Mouse (Mus musculus): ENCODE data around the gene Peg12. TPM values are rescaled to one million over a fixed set of nuclear protein-coding genes. Genes with fewer than 3 reads are reported as not detected.

The Peg12 gene
- not detected for polyA plus RNA-seq (2017; shearing (Covaris generic))

GRCm38 (mm10) chr7:62463878-62464755 lies at the start of gene Peg12:
Gene Peg12, minus strand, starts transcription at chr7:62464510.

GRCm38 (mm10) chr7:62419493-62420360 lies 44.6 kb downstream of the Peg12 start, which contains the start of gene Mkrn3:
Gene Mkrn3, minus strand, starts transcription at chr7:62420139.

Other genes starting within 250 kb of the Peg12 start
- gene Ndn, start 117.9 kb downstream of the Peg12 start, polyA plus RNA-seq (2017; shearing (Covaris generic)) = not detected
- not detected for gene Magel2, start 87.5 kb downstream of the Peg12 start, polyA plus RNA-seq (2017; shearing (Covaris generic))
- not detected for gene Mkrn3, start 44.4 kb downstream of the Peg12 start, polyA plus RNA-seq (2017; shearing (Covaris generic))

All from naive thymus-derived CD4-positive, alpha-beta T cell, adult 5 months (primary cell).